Mouse (Mus musculus) forebrain, embryonic 16.5 days (tissue): ENCODE data around the gene Rbbp6. TPM values are rescaled to one million over a fixed set of nuclear protein-coding genes. Genes with fewer than 3 reads are reported as not detected.
A peak's percentile ranks its signal among the peaks of the same experiment; 100 is the strongest.

ENCODE experiments used
- ATAC-seq: fragments of 200-750 bp; cut with Nextera tagmentation; 2 replicates; pipeline ENCODE4 v1.8.0; 2017; ENCODE audit warnings: mild to moderate bottlenecking, moderate library complexity
- H3K27ac ChIP-seq: fragments of 300-500 bp; sonication (generic); 2 replicates; pipeline ENCODE4 v1.5.1; 2014; ENCODE audit warnings: low read length, control low read depth
- H3K27me3 ChIP-seq: fragments of 300-500 bp; sonication (generic); replicated peaks from 2 replicates; pipeline ENCODE4 v1.6.1; 2014; ENCODE audit warnings: low read length; ENCODE audit not compliant: control insufficient read depth, insufficient read depth
- H3K36me3 ChIP-seq: fragments of 300-500 bp; sonication (generic); 2 replicates; pipeline ENCODE4 v1.6.1; 2014; ENCODE audit not compliant: control insufficient read depth, insufficient read depth
- H3K4me1 ChIP-seq: fragments of 300-500 bp; sonication (generic); replicated peaks from 2 replicates; pipeline ENCODE4 v1.6.1; 2014; ENCODE audit warnings: low read length; ENCODE audit not compliant: control insufficient read depth, insufficient read depth
- H3K4me2 ChIP-seq: fragments of 300-500 bp; sonication (generic); 2 replicates; pipeline ENCODE4 v1.6.1; 2014; ENCODE audit warnings: mild to moderate bottlenecking, low read length, control low read depth
- H3K4me3 ChIP-seq: fragments of 300-500 bp; sonication (generic); replicated peaks from 2 replicates; pipeline ENCODE4 v1.5.1; 2014; ENCODE audit warnings: mild to moderate bottlenecking, low read length, control low read depth
- H3K9ac ChIP-seq: fragments of 300-500 bp; sonication (generic); replicated peaks from 2 replicates; pipeline ENCODE4 v1.6.1; 2014; ENCODE audit warnings: low read depth, low read length, control low read depth
- H3K9me3 ChIP-seq: fragments of 300-500 bp; sonication (generic); 2 replicates; pipeline ENCODE4 v1.6.1; 2016; ENCODE audit warnings: low read length; ENCODE audit not compliant: control insufficient read depth
- WGBS: fragments of 180-500 bp; shearing (Covaris S2); extraction: QIAGEN DNeasy Blood & Tissue Kit; methylation state at CpG from one replicate; pipeline ENCODE4 v1.1.7; 2014; 5-methylcytosine and 5-hydroxymethylcytosine counted together
- polyA plus RNA-seq: library from polyadenylated mRNA; unstranded; fragments of >200 nt; fragmentation: Nextera tagmentation; extraction: Ambion mirVana; gene quantifications from 2 replicates; pipeline ENCODE4 v1.2.1, GENCODE M21; 2015

Gene Rbbp6
- polyA plus RNA-seq, 1 experiment from 2014 or later = 26.9 TPM

GRCm38 (mm10) chr7:123030295-123030694 lies 64.8 kb downstream of the Rbbp6 start:
- Histone ChIP-seq H3K4me3 (peak overlapping the region; percentile 55), H3K27ac (peak overlapping the region; percentile 93), H3K4me1 (peaks cover 18% of the 10 kb centered on the region), H3K27me3 (no peaks in the 10 kb centered on the region), H3K9ac (peak overlapping the region; percentile 78), H3K9me3 (no peaks in the 10 kb centered on the region), H3K4me2 (peak overlapping the region; percentile 93), H3K36me3 (no peaks in the 10 kb centered on the region)
- WGBS = 4% methylated on average over 13 of the region's 13 CpGs
- ATAC-seq = peak; percentile 39

GRCm38 (mm10) chr7:123030709-123031181 lies 65.3 kb downstream of the Rbbp6 start:
- Histone ChIP-seq H3K4me1 (peaks cover 18% of the 10 kb centered on the region), H3K36me3 (no peaks in the 10 kb centered on the region), H3K9ac (peak overlapping the region; percentile 78), H3K4me3 (peak overlapping the region; percentile 55), H3K27ac (peak overlapping the region; percentile 93), H3K9me3 (no peaks in the 10 kb centered on the region), H3K27me3 (no peaks in the 10 kb centered on the region), H3K4me2 (peak overlapping the region; percentile 93)
- peak; percentile 88 for ATAC-seq
- WGBS = 0% methylated on average over 21 of the region's 21 CpGs

GRCm38 (mm10) chr7:123031211-123031743 lies 65.8 kb downstream of the Rbbp6 start:
- 0% methylated on average over 12 of the region's 12 CpGs for WGBS
- Histone ChIP-seq H3K9me3 (no peaks in the 10 kb centered on the region), H3K9ac (peak overlapping the region; percentile 78), H3K36me3 (no peaks in the 10 kb centered on the region), H3K4me3 (peak overlapping the region; percentile 55), H3K27me3 (no peaks in the 10 kb centered on the region), H3K4me1 (peaks cover 18% of the 10 kb centered on the region), H3K27ac (peak overlapping the region; percentile 93), H3K4me2 (peak overlapping the region; percentile 93)
- peak; percentile 80 for ATAC-seq

- no peak for ATAC-seq
- Histone ChIP-seq H3K4me2 (no peak overlapping the region), H3K9me3 (no peaks in the 10 kb centered on the region), H3K9ac (no peak overlapping the region), H3K36me3 (no peaks in the 10 kb centered on the region), H3K4me3 (no peak overlapping the region), H3K27me3 (no peaks in the 10 kb centered on the region), H3K27ac (no peak overlapping the region), H3K4me1 (peaks cover 14% of the 10 kb centered on the region)
- WGBS = 84% methylated on average over 8 of the region's 8 CpGs
Observed at GRCm38 (mm10) chr7:123035314-123035713, 69.8 kb downstream of the Rbbp6 start.

GRCm38 (mm10) chr7:123039302-123039701 lies 73.8 kb downstream of the Rbbp6 start:
- Histone ChIP-seq H3K9ac (no peak overlapping the region), H3K27me3 (no peaks in the 10 kb centered on the region), H3K36me3 (no peaks in the 10 kb centered on the region), H3K4me3 (no peak overlapping the region), H3K9me3 (no peaks in the 10 kb centered on the region), H3K27ac (no peak overlapping the region), H3K4me1 (no peaks in the 10 kb centered on the region), H3K4me2 (no peak overlapping the region)
- ATAC-seq = no peak

GRCm38 (mm10) chr7:123045146-123045545 lies 79.7 kb downstream of the Rbbp6 start:
- no peak for ATAC-seq
- H3K36me3 ChIP-seq = no peaks in the 10 kb centered on the region
- H3K9me3 ChIP-seq = no peaks in the 10 kb centered on the region
- no peak overlapping the region for H3K27ac ChIP-seq
- no peaks in the 10 kb centered on the region for H3K27me3 ChIP-seq
- H3K9ac ChIP-seq = no peak overlapping the region
- H3K4me1 ChIP-seq = no peaks in the 10 kb centered on the region
- 90% methylated on average over 3 of the region's 3 CpGs for WGBS
- no peak overlapping the region for H3K4me2 ChIP-seq
- H3K4me3 ChIP-seq = no peak overlapping the region

GRCm38 (mm10) chr7:123046473-123047091 lies 81.1 kb downstream of the Rbbp6 start:
- no peak for ATAC-seq

More at GRCm38 (mm10) chr7:123046473-123047091, 81.1 kb downstream of the Rbbp6 start:
- H3K36me3 ChIP-seq = no peaks in the 10 kb centered on the region
- H3K9ac ChIP-seq = no peak overlapping the region
- 75% methylated on average over 13 of the region's 13 CpGs for WGBS
- no peak overlapping the region for H3K27ac ChIP-seq
- no peaks in the 10 kb centered on the region for H3K27me3 ChIP-seq
- no peaks in the 10 kb centered on the region for H3K4me1 ChIP-seq
- no peak overlapping the region for H3K4me2 ChIP-seq
- H3K9me3 ChIP-seq = no peaks in the 10 kb centered on the region
- no peak overlapping the region for H3K4me3 ChIP-seq

Other genes with a start within 250 kb of the Rbbp6 start
- gene Tnrc6a, start 158.2 kb downstream of the Rbbp6 start, polyA plus RNA-seq = 35.8 and 37.3 TPM in 2 replicates
- gene Slc5a11, start 249.1 kb downstream of the Rbbp6 start, polyA plus RNA-seq = 0.30 and 0.75 TPM in 2 replicates